Mouse (Mus musculus) kidney, embryonic 16.5 days (tissue): ENCODE results near the gene Cyp1a2. TPM values are rescaled to one million over a fixed set of nuclear protein-coding genes. Genes with fewer than 3 reads are reported as not detected.

Experiments used
- ATAC-seq: fragments of 200-750 bp; cut with Nextera tagmentation; 2 replicates; pipeline ENCODE4 v1.8.0; 2017; ENCODE audit warnings: moderate TSS enrichment; ENCODE audit not compliant: low FRiP score, low TSS enrichment
- H3K27ac ChIP-seq: fragments of 300-500 bp; sonication (generic); 2 replicates; pipeline ENCODE4 v1.5.1; 2014; ENCODE audit warnings: low read length
- H3K27me3 ChIP-seq: fragments of 300-500 bp; sonication (generic); 2 replicates; pipeline ENCODE4 v1.6.1; 2014; ENCODE audit warnings: low read length, control low read depth, mixed read lengths; ENCODE audit not compliant: insufficient read depth
- H3K36me3 ChIP-seq: fragments of 300-500 bp; sonication (generic); 2 replicates; pipeline ENCODE4 v1.6.1; 2014; ENCODE audit warnings: low read length, control low read depth, mixed read lengths; ENCODE audit not compliant: insufficient read depth
- H3K4me1 ChIP-seq: fragments of 300-500 bp; sonication (generic); 2 replicates; pipeline ENCODE4 v1.6.1; 2014; ENCODE audit warnings: low read length, control low read depth, mixed read lengths; ENCODE audit not compliant: insufficient read depth
- H3K4me2 ChIP-seq: fragments of 300-500 bp; sonication (generic); replicated peaks from 2 replicates; pipeline ENCODE4 v1.6.1; 2014; ENCODE audit warnings: low read depth, low read length
- H3K4me3 ChIP-seq: fragments of 300-500 bp; sonication (generic); 2 replicates; pipeline ENCODE4 v1.5.1; 2014; ENCODE audit warnings: mild to moderate bottlenecking, low read length
- H3K9ac ChIP-seq: fragments of 300-500 bp; sonication (generic); replicated peaks from 2 replicates; pipeline ENCODE4 v1.6.1; 2014; ENCODE audit warnings: low read length
- H3K9me3 ChIP-seq: fragments of 300-500 bp; sonication (generic); 2 replicates; pipeline ENCODE4 v1.6.1; 2016; ENCODE audit warnings: low read length, control low read depth
- WGBS: fragments of 180-500 bp; shearing (Covaris S2); extraction: QIAGEN DNeasy Blood & Tissue Kit; methylation state at CpG from one replicate; pipeline ENCODE4 v1.1.7; 2014; 5-methylcytosine and 5-hydroxymethylcytosine counted together
- polyA plus RNA-seq: library from polyadenylated mRNA; unstranded; fragments of >200 nt; fragmentation: Nextera tagmentation; extraction: Ambion mirVana; gene quantifications from 2 replicates; pipeline ENCODE4 v1.2.1, GENCODE M21; 2015

Gene Cyp1a2
- polyA plus RNA-seq, 1 experiment from 2014 or later: not detected

DNA sequence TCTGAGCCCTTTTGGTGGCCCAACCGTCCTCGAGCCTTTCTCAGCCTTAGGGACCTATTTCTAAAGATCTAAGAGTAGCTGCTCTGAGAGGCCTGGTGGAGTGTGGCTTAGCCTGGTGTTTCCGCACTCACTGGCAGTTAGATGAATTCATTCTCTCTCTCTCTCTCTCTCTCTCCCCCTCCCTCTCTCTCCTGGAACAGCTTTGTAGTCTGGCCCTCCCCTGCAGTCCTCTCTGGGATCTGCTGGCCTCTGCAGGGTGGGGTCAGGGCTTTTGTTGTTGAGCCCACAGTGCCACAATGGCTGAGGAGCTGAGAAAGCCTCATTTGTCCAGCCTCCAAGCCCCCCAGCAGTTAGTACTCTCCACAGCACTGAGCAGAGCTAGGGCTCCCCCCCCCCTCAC is 30.6 kb downstream of the Cyp1a2 start:
- Histone ChIP-seq H3K4me1 (0 out of 2 replicates have a peak, but pooled peaks cover 8% of the 10 kb centered on the region), H3K9me3 (no peaks in the 10 kb centered on the region), H3K36me3 (no peaks in the 10 kb centered on the region), H3K4me3 (no peak overlapping the region), H3K4me2 (no peak overlapping the region), H3K27me3 (no peaks in the 10 kb centered on the region), H3K27ac (no peak overlapping the region), H3K9ac (no peak overlapping the region)
- no peak for ATAC-seq
- WGBS: 69% methylated on average over 3 of the region's 3 CpGs

DNA sequence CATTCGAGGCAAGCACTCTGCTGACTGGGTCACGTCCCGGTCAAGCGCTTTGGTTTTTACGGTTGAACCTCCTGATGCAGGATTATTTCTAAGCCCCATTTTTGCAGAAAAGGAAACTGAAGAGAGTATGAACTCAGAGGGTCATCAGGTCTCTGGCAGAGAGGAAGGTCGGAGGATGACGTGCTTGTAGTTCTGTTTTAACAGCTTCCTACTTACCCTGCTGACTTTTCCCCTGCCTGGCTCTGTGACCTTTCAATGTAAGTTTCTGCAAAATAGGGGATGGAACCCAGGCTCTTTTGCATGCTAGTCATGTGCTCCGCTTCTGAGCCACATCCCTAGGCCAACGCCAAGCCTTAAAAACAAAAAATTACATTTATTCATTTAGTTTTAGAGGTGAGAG is 31.2 kb downstream of the Cyp1a2 start:
- H3K9ac ChIP-seq: no peak overlapping the region
- no peak overlapping the region for H3K4me2 ChIP-seq
- 74% methylated on average over 9 of the region's 9 CpGs for WGBS
- H3K9me3 ChIP-seq: no peaks in the 10 kb centered on the region
- no peak overlapping the region for H3K4me3 ChIP-seq
- no peaks in the 10 kb centered on the region for H3K27me3 ChIP-seq
- H3K4me1 ChIP-seq: 0 out of 2 replicates have a peak, but pooled peaks cover 8% of the 10 kb centered on the region
- no peak for ATAC-seq
- H3K36me3 ChIP-seq: no peaks in the 10 kb centered on the region
- H3K27ac ChIP-seq: no peak overlapping the region

DNA sequence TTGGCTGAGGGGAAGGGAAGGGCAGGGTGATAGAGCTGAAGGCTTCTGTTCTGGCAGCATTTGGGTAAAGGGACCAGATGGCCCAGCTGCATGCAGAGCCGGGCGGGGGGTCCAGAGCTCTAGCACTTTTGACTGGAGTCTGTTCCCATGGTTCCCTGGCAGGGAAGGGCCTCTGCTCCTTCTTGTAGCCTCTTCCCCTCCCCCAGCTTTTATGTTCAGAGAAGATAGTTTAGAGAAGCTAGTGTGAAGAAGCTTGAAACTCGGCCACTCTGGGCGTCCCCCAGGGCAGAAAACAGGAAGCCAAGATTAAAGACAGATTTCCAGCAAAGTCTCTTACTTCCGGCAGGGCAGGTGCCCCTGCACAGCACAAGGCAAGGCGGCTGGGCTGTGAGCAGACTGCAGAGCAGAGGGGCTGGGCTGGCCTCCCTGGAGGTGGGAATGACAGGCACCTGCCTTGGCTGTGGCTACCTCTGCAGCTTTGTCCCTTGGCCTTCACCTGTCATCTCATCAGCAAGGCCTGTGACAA is 32.7 kb downstream of the Cyp1a2 start:
- no peak overlapping the region for H3K27ac ChIP-seq
- H3K27me3 ChIP-seq: no peaks in the 10 kb centered on the region
- ATAC-seq: no peak
- H3K4me2 ChIP-seq: no peak overlapping the region
- H3K36me3 ChIP-seq: no peaks in the 10 kb centered on the region
- H3K4me3 ChIP-seq: no peak overlapping the region
- no peaks in the 10 kb centered on the region for H3K9me3 ChIP-seq
- no peak overlapping the region for H3K9ac ChIP-seq
- 36% methylated on average over 6 of the region's 6 CpGs for WGBS
- H3K4me1 ChIP-seq: peaks cover 6% of the 10 kb centered on the region; the same call in 1 of the 2 replicates

DNA sequence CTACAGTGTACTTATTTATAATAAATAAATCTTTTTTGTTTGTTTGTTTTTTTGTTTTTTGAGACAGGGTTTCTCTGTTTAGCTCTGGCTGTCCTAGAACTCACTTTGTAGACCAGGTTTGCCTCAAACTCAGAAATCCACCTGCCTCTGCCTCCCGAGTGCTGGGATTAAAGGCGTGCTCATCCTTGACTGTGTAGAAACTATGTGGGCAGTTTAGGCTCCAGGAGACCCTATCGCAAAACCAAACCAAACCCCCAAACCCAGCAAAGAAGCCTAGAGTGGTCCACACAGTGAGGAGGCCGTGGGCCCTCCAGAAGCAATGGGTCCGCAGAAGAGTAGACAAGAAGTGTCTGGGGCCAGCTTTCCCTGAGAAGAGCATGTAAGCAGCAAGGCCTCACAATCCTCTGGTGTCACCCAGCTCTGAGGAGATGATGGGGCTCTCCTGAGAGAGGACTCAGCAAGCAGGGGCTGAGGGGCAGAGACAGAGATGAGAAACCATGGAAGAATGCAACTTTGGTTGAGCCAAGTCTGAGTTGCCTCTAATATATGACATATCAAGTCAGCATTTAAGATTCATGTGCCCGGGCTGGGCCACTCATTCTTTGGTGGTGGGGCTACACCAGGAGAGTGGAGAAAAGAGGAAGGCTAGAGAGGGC is 33.2 kb downstream of the Cyp1a2 start:
- Histone ChIP-seq H3K4me1 (peaks cover 8% of the 10 kb centered on the region; the same call in 1 of the 2 replicates), H3K27ac (no peak overlapping the region), H3K27me3 (no peaks in the 10 kb centered on the region), H3K9me3 (no peaks in the 10 kb centered on the region), H3K4me2 (no peak overlapping the region), H3K4me3 (no peak overlapping the region), H3K9ac (no peak overlapping the region), H3K36me3 (no peaks in the 10 kb centered on the region)
- ATAC-seq: no peak
- 93% methylated on average over 6 of the region's 6 CpGs for WGBS

DNA sequence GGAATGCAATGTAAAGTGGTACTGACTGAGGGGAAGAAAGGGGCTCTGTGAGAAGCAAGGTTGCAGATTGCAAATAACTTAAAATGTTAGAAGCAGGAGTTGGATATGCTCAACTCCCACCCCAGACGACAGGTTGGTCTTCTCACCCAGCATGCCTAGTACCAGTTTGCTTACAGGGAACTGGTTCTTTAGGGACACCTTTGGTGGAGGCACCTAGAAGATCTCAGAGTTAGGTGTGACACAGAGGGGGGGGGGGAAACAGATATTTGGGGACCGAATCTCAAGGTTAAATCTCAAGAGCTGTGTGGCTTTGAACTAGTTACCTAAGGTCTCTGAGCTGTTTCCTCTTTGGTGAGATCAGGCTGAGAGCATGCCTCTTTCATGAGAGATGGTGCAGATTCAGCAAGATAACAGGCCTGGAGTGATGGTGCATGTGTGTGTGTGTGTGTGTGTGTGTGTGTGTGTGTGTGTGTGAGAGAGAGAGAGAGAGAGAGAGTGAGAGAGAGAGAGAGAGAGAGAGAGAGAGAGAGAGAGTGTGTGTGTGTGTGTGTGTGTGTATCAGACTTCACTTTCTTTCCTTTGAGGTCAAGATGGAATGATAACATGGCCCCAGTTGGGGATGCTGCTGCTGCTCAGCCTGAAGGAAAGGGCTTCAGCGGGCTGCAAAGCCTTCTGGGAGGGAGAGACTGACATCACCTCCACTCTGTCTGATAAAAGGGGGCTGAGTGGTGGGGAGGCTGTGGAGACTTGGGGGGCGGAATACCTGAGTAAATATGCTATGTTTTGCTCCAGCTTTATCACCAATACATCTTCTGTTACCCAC is 36.0 kb downstream of the Cyp1a2 start:
- Histone ChIP-seq H3K9me3 (no peaks in the 10 kb centered on the region), H3K4me1 (peaks cover 31% of the 10 kb centered on the region), H3K9ac (no peak overlapping the region), H3K27me3 (no peaks in the 10 kb centered on the region), H3K4me3 (no peak overlapping the region), H3K4me2 (no peak overlapping the region), H3K27ac (no peak overlapping the region), H3K36me3 (no peaks in the 10 kb centered on the region)
- WGBS: 59% methylated on average over 4 of the region's 4 CpGs
- ATAC-seq: no peak

DNA sequence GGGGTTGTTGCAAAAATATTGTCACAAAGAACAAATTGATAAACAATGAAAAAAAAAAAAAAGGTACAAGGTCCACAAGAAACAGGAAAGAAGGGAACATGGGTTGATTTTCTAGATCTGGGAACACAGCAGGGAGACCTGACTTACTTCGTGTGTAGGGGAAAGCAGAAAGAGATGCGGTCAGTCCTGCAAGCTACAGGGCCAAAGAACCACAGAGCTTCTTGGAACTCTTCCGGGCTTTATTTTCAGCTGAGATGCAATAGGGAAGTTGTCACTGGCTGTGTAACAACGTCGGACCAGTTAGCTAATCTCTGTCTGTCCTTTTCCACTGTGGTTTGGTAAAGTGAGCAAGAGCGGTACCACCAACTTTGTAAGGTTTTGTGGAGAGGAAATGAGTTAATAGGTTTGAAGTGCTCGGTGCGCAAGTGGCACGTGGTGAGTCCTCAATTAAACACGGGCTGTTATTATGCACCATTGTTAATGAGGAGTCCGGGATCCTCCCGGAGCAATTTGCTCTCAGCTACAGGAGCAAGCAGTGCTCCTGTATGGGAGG is 36.9 kb downstream of the Cyp1a2 start:
- WGBS: 65% methylated on average over 12 of the region's 12 CpGs
- Histone ChIP-seq H3K27ac (no peak overlapping the region), H3K4me1 (peaks cover 38% of the 10 kb centered on the region)

DNA sequence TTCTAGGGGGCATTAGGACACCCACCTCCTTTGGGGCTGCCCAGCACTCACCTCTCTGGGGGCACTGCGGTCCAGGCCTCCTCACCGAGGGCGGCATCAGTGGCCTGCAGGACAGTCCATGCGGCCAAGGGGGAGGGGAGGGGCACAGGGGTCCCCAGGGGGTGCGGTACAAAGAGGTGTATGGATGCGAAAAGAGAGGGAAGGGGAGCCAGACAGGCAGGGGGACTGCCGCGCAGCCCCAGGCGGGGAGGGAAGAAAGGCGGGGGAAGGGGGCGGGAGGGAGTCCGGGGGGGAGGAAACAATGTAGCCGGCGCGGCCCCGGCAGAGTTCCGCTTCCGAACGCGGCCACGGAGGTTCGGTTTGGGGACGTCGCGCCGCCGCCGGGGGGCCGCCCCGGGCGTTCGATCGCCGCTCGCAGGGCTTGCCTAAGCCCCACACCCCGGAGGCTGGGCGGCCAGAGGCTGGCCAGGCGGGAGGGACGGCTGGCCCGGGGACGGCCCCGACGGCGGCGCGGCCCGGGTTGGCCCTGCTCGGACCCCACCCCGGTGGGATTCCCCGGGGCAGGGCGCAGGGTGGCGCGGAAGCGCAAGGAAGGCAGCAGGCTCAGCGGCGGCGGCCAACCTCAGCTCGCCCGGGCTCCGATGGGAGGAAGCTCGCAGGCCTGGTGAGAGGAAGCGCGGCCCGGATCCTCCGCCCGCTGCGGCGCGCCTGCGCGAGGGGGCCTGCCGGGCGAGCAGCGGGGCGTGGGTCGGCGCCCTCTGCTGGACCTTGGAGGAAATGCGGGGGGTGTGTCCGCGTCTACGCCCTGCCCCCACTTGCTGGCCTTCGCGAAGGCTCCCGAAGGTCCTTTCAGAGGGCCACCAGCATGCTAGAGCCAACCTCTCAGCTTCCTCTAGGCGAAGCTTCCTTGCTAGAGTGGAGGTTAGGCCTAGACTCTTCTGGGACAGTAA is 38.3 kb downstream of the Cyp1a2 start:
- Histone ChIP-seq H3K9ac (peak overlapping the region; percentile 100), H3K4me2 (peak overlapping the region; percentile 82), H3K27ac (peak overlapping the region; percentile 96), H3K36me3 (0 out of 2 replicates have a peak, but pooled peaks cover 8% of the 10 kb centered on the region), H3K27me3 (no peaks in the 10 kb centered on the region), H3K9me3 (no peaks in the 10 kb centered on the region), H3K4me1 (peaks cover 48% of the 10 kb centered on the region), H3K4me3 (peak overlapping the region; percentile 90)
- 0% methylated on average over 73 of the region's 85 CpGs for WGBS
- ATAC-seq: peak; percentile 89

More for the DNA sequence above, 36.9 kb downstream of the Cyp1a2 start:
- Histone ChIP-seq H3K9me3 (no peaks in the 10 kb centered on the region), H3K27me3 (no peaks in the 10 kb centered on the region), H3K36me3 (0 out of 2 replicates have a peak, but pooled peaks cover 6% of the 10 kb centered on the region), H3K9ac (no peak overlapping the region), H3K4me2 (no peak overlapping the region), H3K4me3 (no peak overlapping the region)
- no peak for ATAC-seq

DNA sequence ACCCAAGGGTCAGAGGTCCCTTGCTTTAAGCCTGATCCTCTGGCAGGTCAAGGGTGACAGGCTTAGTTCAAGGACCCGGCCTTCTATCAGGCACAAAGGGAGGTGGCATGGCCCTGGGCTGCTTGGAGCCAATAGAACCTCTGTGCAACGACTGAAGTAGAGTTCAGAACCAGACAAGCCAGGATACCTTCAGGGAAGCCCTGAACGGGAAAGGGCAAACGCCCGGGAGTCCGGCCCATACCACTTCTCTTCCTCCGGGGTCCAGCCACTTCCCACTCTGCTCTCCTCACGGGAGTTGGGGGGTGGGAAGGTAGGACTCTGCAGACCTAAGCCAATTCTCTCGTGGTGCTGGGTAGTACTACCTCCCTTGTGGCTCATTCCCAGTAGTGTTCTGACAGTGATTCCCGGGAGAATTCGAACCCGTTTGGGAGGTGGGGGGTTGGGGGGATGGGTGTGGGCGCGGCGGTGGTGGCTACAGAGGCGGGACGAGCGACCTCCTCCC is 39.0 kb downstream of the Cyp1a2 start:
- Histone ChIP-seq H3K36me3 (0 out of 2 replicates have a peak, but pooled peaks cover 8% of the 10 kb centered on the region), H3K27ac (peak overlapping the region; percentile 96), H3K4me3 (peak overlapping the region; percentile 90), H3K4me2 (peak overlapping the region; percentile 82), H3K9ac (peak overlapping the region; percentile 100), H3K27me3 (no peaks in the 10 kb centered on the region), H3K4me1 (peaks cover 55% of the 10 kb centered on the region), H3K9me3 (no peaks in the 10 kb centered on the region)
- peak; percentile 1; the same call in 1 of the 2 replicates for ATAC-seq
- WGBS: 0% methylated on average over 16 of the region's 18 CpGs

DNA sequence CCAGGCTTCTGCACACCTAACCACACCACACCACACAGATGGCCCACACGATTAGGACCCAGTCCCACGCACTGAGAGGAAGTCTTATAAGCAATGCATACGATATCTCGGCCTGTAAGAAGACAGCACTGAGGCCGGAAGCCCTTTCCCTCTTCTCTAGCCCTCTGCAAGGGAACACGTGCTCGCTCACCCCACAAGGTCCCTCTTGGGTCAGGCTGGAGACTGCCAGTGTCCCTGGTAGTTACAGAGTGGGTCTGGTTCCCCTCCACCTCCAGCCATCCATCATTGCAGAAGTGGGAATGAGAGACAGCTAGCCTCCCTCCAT is 39.7 kb downstream of the Cyp1a2 start:
- Histone ChIP-seq H3K36me3 (0 out of 2 replicates have a peak, but pooled peaks cover 8% of the 10 kb centered on the region), H3K27ac (peak overlapping the region; percentile 59), H3K9me3 (no peaks in the 10 kb centered on the region), H3K4me1 (peaks cover 62% of the 10 kb centered on the region), H3K4me2 (peak overlapping the region; percentile 82), H3K4me3 (peak overlapping the region; percentile 90), H3K27me3 (no peaks in the 10 kb centered on the region), H3K9ac (peak overlapping the region; percentile 100)
- no peak for ATAC-seq
- 23% methylated on average over 7 of the region's 7 CpGs for WGBS
